Mouse (Mus musculus) urinary bladder, adult 2 months (tissue): ENCODE results near the gene Gm11020. TPM values are rescaled to one million over a fixed set of nuclear protein-coding genes. Genes with fewer than 3 reads are reported as not detected.

Source experiments
- DNase-seq: peaks from one replicate; pipeline ENCODE4 v3.0.0; 2022; ENCODE audit warnings: low spot score
- polyA plus RNA-seq: library from polyadenylated mRNA; depleted of rRNA; stranded (reverse); fragments of >200 nt; gene quantifications from 2 replicates; pipeline ENCODE4 v1.2.3, GENCODE M21; 2012; rRNA removed

Gm11020 gene
- polyA plus RNA-seq, 1 experiment: not detected

DNA sequence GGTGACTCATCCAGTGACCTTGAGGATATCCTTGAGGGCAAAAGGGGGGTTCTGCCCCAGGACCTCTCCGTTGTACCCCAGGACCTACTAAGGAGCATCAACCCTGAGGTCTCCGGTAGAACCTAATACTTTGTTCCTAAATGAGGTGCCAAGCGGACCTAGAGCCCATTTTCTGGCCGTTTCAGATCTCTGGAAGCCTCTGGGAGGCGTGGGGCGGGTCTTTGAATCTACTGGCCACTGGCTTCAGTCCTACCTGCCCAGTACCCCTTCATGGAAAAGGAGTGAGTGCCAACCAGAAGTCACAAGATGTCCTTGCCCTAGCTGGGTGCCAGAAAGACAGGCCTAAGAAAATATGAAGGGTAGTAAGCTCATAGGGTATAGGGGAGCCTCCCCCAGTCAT, 20.3 kb downstream of the Gm11020 start:
- DNase-seq: no peak

DNA sequence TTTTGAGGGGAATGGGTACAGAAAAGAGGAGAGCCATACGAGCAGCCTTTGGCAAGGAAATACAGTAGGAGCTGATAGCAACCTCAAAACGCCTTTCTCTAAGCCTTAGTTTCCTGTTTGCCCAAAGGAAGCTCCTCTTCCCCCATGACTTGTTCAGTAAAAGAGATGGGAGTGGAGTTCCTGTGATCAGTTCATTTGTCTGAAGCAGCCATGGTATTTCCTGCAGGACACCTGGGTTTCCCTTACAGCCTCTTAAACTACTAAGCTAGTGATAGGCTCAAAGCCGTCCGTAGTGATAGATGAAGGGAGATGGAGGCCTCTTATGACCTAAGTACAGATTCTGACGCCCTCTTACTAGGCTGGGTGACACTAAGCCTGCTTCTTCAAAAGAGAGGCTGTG, 21.1 kb downstream of the Gm11020 start:
- DNase-seq: no peak

DNA sequence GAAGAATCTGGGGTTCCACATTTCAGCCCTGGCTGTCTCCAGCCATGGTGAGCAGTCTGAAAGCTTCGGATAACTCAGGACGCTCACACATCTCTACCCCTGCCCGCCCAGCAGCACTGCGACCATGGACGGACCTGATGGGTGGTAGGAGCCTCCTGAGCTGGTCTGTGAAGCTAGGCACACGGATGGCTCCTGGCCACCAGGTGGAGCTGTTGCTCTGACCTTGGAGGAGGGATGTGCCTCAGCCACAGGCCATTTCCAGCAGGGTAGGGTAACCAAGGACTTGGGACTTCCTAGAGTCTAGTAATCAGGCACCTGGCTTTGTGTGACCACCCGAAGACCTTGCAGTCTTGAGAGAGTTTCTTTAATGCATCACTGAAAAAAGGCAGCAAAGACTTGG, 22.6 kb downstream of the Gm11020 start:
- peak; percentile 84 for DNase-seq

DNA sequence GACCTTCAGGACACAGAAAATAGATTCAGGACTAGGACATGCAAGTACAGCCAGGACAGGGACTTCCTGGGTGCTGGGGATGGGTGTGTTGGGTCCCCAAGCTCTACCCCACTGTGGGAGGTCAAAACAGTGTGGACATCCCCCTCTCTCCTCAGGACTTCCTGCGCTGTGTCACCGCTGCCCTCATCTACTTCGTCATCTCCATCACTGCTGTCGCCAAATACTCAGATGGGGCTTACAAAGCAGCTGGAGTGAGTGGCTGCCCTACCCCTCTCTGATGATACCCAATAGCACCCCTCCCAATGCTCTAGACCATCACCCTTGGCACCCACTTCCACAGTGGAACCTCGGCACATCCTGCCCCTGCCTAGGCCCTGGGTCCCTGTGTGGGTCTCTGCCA, 23.3 kb downstream of the Gm11020 start:
- DNase-seq: no peak

DNA sequence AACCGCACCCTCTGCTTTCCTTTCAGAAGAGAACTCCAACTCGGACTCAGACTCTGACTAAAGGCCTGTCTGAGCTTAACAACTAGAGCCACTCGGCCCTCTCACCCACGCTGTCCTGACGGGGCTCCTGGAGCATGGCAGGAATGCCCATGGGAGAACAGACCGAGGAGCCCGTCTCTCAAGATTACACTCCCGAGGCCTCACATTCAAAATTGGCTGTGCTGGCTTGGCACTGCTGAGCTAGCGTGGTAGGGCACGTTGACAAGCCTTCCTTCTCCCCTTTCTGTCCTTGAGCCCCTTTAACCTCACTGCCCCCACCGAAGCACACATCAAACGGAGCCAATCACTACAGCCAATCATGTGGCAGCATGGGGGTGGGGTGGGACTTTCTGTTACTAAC, 25.3 kb downstream of the Gm11020 start:
- no peak for DNase-seq

DNA sequence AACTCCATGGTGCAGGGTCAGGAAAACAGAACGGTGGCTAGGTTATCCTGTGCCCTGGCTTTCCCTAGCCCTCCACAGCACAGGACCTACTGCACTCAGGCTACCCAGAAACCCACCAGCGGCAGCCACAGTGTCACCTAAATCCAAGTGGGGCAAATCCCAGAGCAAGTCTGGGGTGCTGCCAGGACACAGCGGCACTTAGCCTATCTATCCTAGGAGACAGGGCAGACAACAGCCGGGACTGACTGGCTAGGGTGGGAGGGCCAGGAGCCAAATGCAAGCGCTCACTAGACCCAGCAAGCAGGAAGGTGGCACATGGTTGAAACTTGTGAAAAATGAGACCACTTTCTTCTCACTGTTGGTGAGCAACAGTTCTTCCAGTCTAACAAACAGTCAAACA, 27.6 kb downstream of the Gm11020 start:
- no peak for DNase-seq

- no peak for DNase-seq
Measured at GRCm38 (mm10) chr8:104350047-104350446, 28.7 kb downstream of the Gm11020 start.

DNA sequence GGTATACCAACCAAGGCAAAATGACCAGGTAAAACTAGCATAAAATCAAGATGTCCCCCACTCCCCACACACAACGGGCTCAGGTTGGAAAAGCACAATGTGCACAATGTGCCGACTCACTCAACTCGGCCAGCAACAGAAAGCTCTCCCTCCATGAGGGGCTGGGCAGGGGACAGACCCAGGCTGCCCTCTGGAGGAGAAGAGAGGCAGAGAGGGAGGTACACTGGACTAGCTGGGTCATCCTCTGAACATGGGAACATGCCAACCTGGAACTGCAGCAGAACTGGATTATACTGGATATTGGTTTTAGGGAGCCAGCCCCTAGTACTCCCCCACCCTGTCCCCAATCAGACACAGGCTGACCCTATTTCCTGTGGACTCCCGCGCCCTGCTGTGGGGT, 31.8 kb downstream of the Gm11020 start:
- no peak for DNase-seq

DNA sequence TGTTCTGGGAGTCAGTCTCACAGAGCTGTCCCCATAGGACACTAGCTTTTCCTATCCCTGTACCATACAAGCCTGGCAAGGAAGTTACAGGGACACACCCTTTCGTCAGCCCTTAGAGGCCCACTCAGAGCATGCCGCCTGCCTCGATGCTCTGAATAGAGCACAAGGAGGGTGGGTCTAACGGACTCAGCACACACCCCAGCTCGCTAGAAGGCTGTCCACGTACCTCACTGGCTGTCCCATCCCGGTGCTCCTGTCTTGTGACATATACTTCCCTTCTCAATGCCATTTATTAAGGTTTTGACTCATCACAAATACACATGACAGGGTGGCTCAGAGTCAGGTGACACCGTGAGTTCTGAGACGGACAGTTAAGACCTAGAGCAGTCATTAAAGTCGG, 33.1 kb downstream of the Gm11020 start:
- no peak for DNase-seq

DNA sequence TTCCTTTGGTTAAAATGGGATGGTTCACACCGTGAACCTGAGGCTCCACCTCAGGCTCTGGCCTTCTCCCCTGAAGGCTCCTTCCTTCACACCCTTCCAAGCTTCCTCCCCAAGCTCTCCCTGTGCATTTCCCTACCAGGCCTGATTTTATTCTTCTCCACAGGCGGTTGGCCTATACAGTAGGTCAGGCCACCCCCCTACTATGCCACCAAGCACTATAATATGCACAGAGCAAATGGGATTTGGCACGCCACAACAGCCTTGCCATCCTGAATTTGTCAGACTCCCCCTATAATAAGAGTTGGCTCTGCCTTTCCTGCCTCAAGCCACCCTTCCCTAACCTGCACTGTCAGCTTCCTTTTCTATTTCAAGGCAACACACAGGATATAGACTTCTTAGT, 37.3 kb downstream of the Gm11020 start:
- no peak for DNase-seq

DNA sequence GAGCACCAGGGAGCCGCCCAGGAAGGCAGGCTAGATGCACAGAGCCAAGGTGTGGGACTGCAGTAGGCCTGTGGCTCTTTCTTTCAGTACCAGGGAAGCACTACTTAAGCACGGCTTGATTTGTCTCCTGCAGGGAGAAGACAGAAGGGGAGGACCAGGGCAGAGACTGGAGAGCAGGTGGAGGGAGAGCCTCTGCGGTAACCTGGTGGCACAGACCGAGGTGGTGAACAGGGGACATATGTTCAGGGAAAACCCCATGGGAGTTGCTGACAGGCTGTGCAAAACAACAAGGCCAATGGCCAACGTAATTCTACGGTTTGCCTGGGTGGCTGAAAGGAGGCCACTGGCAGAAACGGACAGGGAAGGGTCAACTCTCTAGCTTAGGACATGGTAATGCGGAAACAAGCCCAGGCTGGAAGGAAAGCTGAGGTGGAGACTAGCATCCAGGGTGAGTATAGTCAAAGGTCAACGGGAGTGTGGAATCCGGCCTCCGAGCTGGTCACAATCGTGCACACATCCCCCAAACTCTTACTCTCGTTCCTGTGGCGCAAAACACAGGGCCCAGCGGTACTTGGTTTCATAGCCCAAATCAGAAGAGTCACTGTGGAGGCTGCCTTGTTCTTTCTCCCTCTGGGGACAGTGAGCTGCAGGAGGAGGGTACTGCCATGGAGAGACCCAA, 38.5 kb downstream of the Gm11020 start:
- no peak for DNase-seq

DNA sequence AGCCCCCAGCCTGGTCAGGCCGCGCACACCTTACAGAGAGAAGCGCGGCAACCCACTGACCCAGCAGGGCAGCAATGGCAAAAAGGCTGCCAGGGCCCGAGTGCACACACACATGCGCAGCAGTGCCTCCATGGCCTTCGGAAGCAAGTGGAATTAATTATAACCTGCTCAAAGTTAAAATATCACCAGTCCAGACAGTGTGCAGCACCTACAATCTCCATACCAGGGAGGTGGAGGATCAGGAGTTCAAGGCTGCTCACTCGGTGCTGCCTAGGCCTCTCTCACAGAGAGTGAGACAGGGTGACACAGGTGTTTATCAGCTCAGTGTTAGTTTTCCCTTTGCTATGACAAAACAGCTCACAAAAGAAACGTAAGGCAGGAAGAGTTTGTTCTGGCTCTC, 44.3 kb downstream of the Gm11020 start:
- DNase-seq: no peak

DNA sequence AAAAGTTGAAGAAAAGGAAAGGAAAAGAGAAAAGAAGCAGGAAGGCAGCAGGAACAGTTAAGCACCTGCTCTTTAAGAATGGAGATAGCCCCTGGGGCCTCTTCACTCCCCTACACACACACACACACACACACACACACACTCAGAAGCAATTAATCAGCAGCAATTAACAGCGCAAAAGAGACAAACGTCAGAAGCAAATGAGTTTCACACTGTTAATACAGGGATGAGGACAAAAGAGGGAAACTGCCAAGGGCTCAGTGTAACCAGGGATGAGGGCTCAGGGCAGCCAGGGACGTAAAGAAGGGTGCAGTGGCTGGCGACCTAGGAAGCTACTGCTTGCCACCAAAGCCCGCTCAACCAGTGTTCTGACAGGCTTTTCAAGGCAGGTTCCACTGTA, 46.0 kb downstream of the Gm11020 start:
- DNase-seq: no peak

GRCm38 (mm10) chr8:104369591-104369990, 48.2 kb downstream of the Gm11020 start:
- no peak for DNase-seq

DNA sequence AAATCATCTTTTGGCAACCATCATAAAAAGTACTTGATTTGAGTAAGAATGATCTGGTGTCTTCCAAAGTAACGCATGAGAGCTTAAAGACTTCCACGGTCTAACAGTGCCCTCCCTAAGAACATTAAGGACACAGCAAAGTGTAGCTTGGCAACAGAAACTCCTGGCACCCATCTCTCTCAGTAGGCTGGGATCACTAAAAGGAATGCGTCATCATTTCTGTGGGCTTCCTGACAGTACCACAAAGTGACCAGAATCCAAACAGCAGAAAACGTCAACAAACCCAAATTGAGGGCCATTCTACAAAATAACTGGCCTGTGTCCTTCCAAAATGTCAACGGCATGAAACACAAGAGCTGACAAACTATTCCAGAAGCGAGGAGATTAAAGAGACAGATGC, 48.7 kb downstream of the Gm11020 start:
- DNase-seq: no peak

GRCm38 (mm10) chr8:104371121-104371520, 49.8 kb downstream of the Gm11020 start:
- no peak for DNase-seq

Other genes with a start within 250 kb of the Gm11020 start
- 15.9 and 29.1 TPM in 2 replicates for gene Cdh5, start 219.9 kb upstream of the Gm11020 start, polyA plus RNA-seq
- gene Bean1, start 151.1 kb upstream of the Gm11020 start, polyA plus RNA-seq: 10.9 and 12.0 TPM in 2 replicates
- gene Tk2, start 73.0 kb upstream of the Gm11020 start, polyA plus RNA-seq: 37.8 and 41.4 TPM in 2 replicates
- 19.0 and 27.8 TPM in 2 replicates for gene Cklf, start 70.7 kb upstream of the Gm11020 start, polyA plus RNA-seq
- gene Cmtm2a, start 28.4 kb upstream of the Gm11020 start, polyA plus RNA-seq: not detected in 2 replicates
- gene Gm45711, start 11.5 kb upstream of the Gm11020 start, polyA plus RNA-seq: not detected in 2 replicates
- not detected in 2 replicates for gene Cmtm1, start 11.4 kb upstream of the Gm11020 start, polyA plus RNA-seq
- not detected in 2 replicates for gene Cmtm2b, start 663 bp downstream of the Gm11020 start, polyA plus RNA-seq
- gene Cmtm3, start 17.8 kb downstream of the Gm11020 start, polyA plus RNA-seq: 72.8 and 74.9 TPM in 2 replicates
- gene Cmtm4, start 74.2 kb downstream of the Gm11020 start, polyA plus RNA-seq: 31.4 and 32.1 TPM in 2 replicates
- gene Dync1li2, start 121.5 kb downstream of the Gm11020 start, polyA plus RNA-seq: 79.6 and 85.8 TPM in 2 replicates
- 0.47 and 0.54 TPM in 2 replicates for gene Terb1, start 188.3 kb downstream of the Gm11020 start, polyA plus RNA-seq
- gene Nae1, start 213.1 kb downstream of the Gm11020 start, polyA plus RNA-seq: 56.2 and 71.4 TPM in 2 replicates
- 3.5 and 4.7 TPM in 2 replicates for gene Car7, start 213.1 kb downstream of the Gm11020 start, polyA plus RNA-seq